Mouse (Mus musculus) midbrain, embryonic 11.5 days (tissue): ENCODE measurements around the gene Sipa1. TPM values are rescaled to one million over a fixed set of nuclear protein-coding genes. Genes with fewer than 3 reads are reported as not detected.

Experiments used
- ATAC-seq: fragments of 200-750 bp; cut with Nextera tagmentation; 2 replicates; pipeline ENCODE4 v1.8.0; 2017; ENCODE audit warnings: moderate TSS enrichment, moderate library complexity; ENCODE audit not compliant: low FRiP score
- DNase-seq: peaks from one replicate; pipeline ENCODE4 v3.0.0; 2015; ENCODE audit warnings: low spot score; ENCODE audit errors: missing footprints
- H3K27ac ChIP-seq: fragments of 300-500 bp; sonication (generic); 2 replicates; pipeline ENCODE4 v1.5.1; 2014; ENCODE audit warnings: low read depth, low read length
- H3K27me3 ChIP-seq: fragments of 300-500 bp; sonication (generic); 2 replicates; pipeline ENCODE4 v1.6.1; 2014; ENCODE audit warnings: mild to moderate bottlenecking, low read length, moderate library complexity, mixed read lengths; ENCODE audit not compliant: control insufficient read depth, insufficient read depth
- H3K36me3 ChIP-seq: fragments of 300-500 bp; sonication (generic); 2 replicates; pipeline ENCODE4 v1.6.1; 2014; ENCODE audit warnings: mild to moderate bottlenecking, low read length, moderate library complexity, mixed read lengths; ENCODE audit not compliant: control insufficient read depth, insufficient read depth
- H3K4me1 ChIP-seq: fragments of 300-500 bp; sonication (generic); 2 replicates; pipeline ENCODE4 v1.6.1; 2014; ENCODE audit warnings: low read length; ENCODE audit not compliant: control insufficient read depth, insufficient read depth
- H3K4me2 ChIP-seq: fragments of 300-500 bp; sonication (generic); 2 replicates; pipeline ENCODE4 v1.6.1; 2014; ENCODE audit warnings: mild to moderate bottlenecking, moderate library complexity
- H3K4me3 ChIP-seq: fragments of 300-500 bp; sonication (generic); 2 replicates; pipeline ENCODE4 v1.5.1; 2014; ENCODE audit warnings: low read depth, low read length
- H3K9ac ChIP-seq: fragments of 300-500 bp; sonication (generic); 2 replicates; pipeline ENCODE4 v1.6.1; 2014; ENCODE audit warnings: low read length
- H3K9me3 ChIP-seq: fragments of 300-500 bp; sonication (generic); 2 replicates; pipeline ENCODE4 v1.6.1; 2016; ENCODE audit warnings: low read length; ENCODE audit not compliant: control insufficient read depth
- WGBS: fragments of 180-500 bp; shearing (Covaris S2); extraction: QIAGEN DNeasy Blood & Tissue Kit; methylation state at CpG from one replicate; pipeline ENCODE4 v1.1.7; 2014; 5-methylcytosine and 5-hydroxymethylcytosine counted together
- microRNA-seq: library from miRNA; unstranded; fragments of <30 nt; microRNA quantifications from one replicate; pipeline ENCODE4, GENCODE M21; 2017
- polyA plus RNA-seq: library from polyadenylated mRNA; unstranded; fragments of >200 nt; fragmentation: Nextera tagmentation; extraction: Ambion mirVana; gene quantifications from 2 replicates; pipeline ENCODE4 v1.2.1, GENCODE M21; 2014

Gene Sipa1
- polyA plus RNA-seq, 1 experiment from 2014 or later, result 10.9 TPM

DNA sequence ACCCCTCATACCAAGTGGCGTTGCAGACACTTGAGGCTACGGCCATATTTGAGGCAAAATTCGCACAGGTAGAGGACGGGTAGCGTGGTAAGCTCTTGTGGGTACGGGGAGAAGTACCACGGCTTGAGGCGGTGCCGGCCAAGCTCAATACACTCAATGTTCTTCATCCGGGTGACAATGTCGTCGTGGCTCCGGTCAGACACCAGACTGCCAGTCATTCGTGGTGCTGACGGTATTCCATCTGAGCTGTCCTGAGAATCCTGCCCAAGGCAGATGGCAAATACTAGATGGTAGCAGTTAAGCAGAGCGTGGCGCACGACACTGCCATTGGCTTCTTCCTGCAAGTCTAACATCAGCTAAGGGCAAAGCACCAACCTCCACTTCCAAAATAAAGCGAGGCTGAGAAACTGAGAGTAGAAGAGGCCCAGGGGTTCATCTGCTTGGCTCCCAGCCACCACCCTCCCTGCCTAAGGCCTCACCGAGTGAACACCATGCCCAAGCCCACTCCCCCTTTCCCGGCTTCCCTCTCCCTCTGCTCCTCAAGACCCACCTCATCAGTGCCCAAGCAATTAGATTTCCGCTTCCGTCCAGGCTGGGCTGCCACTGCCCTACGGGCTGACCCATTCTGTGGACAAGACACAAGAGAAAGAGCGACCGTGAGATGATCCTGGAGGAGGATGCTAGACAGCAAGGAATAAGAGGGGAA lies 55.6 kb downstream of the Sipa1 start:
- Histone ChIP-seq H3K36me3 (peaks cover 49% of the 10 kb centered on the region), H3K27ac (no peak overlapping the region), H3K9ac (no peak overlapping the region), H3K4me3 (no peak overlapping the region), H3K9me3 (no peaks in the 10 kb centered on the region), H3K4me1 (peaks cover 20% of the 10 kb centered on the region), H3K27me3 (no peaks in the 10 kb centered on the region), H3K4me2 (no peak overlapping the region)
- DNase-seq (no peak), ATAC-seq (no peak)
- 95% methylated on average over 26 of the region's 26 CpGs for WGBS

DNA sequence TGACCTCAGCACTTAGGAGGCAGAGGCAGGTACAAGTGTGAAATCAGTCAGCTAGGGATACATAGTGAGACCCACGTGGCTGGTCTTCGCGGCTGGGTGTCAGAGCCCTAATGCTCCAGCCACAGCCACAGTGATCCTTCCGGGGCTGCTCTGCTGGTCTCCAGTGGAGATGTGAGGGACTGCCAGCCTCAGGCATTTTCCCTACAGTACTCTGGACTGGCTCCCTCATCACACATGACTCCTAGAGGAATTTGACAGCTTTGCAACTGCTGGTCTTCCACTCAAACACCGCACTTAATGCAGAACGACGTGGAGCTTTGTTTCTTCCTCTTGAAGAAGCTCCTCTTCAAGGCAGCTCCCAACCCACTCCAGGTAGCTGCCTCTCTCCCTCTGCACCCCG lies 57.3 kb downstream of the Sipa1 start:
- ATAC-seq (no peak), DNase-seq (no peak)
- Histone ChIP-seq H3K4me2 (no peak overlapping the region), H3K27ac (no peak overlapping the region), H3K4me1 (peaks cover 24% of the 10 kb centered on the region), H3K36me3 (peaks cover 50% of the 10 kb centered on the region), H3K27me3 (no peaks in the 10 kb centered on the region), H3K4me3 (no peak overlapping the region), H3K9me3 (no peaks in the 10 kb centered on the region), H3K9ac (no peak overlapping the region)
- 88% methylated on average over 8 of the region's 8 CpGs for WGBS

- peaks cover 50% of the 10 kb centered on the region for H3K36me3 ChIP-seq
- no peak overlapping the region for H3K27ac ChIP-seq
- no peak overlapping the region for H3K9ac ChIP-seq
- no peaks in the 10 kb centered on the region for H3K27me3 ChIP-seq
- DNase-seq (no peak), ATAC-seq (no peak)
- no peak overlapping the region for H3K4me2 ChIP-seq
- 95% methylated on average over 7 of the region's 7 CpGs for WGBS
- no peaks in the 10 kb centered on the region for H3K9me3 ChIP-seq
- H3K4me3 ChIP-seq, result no peak overlapping the region
- H3K4me1 ChIP-seq, result peaks cover 18% of the 10 kb centered on the region
Observed at GRCm38 (mm10) chr19:5605126-5605525, 58.4 kb downstream of the Sipa1 start.

DNA sequence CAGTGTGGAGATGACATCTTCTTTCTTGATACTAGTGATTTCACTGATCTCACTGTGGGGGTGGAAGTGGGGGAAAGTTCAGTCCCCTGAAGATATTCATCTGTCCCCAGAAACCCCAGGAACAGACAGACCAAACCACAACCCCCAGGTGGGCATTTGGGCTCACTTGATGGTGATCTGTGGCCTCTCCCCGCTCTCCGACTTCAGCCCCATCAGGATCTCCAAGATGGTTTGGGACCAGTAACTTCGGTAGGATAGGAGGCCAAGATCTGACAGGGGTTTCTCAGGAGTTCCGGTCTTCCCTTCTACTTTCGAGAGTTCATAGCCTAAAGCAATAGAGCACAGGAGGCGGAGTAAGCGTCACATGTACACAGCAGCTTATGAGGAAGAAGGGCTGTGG lies 59.8 kb downstream of the Sipa1 start:
- 92% methylated on average over 7 of the region's 7 CpGs for WGBS
- Histone ChIP-seq H3K9ac (no peak overlapping the region; the same call in 1 of the 2 replicates), H3K4me2 (no peak overlapping the region), H3K4me3 (no peak overlapping the region), H3K27me3 (no peaks in the 10 kb centered on the region), H3K27ac (no peak overlapping the region), H3K9me3 (no peaks in the 10 kb centered on the region), H3K36me3 (peaks cover 50% of the 10 kb centered on the region), H3K4me1 (peaks cover 11% of the 10 kb centered on the region)
- DNase-seq (no peak), ATAC-seq (no peak)

GRCm38 (mm10) chr19:5601752-5602541 lies 61.6 kb downstream of the Sipa1 start, which contains the start of gene Rnaseh2c:
Gene Rnaseh2c, plus strand, starts transcription at chr19:5601873.
- peak within 1 kb of the TSS; percentile 71 for H3K27ac ChIP-seq
- H3K4me1 ChIP-seq, result peaks cover 9% of the 10 kb centered on the region
- no peaks in the 10 kb centered on the region for H3K27me3 ChIP-seq
- peak; percentile 96 for DNase-seq
- H3K4me2 ChIP-seq, result peak within 1 kb of the TSS; percentile 94
- H3K9ac ChIP-seq, result peak within 1 kb of the TSS; percentile 95
- no peaks in the 10 kb centered on the region for H3K9me3 ChIP-seq
- H3K36me3 ChIP-seq, result peaks cover 37% of the 10 kb centered on the region
- WGBS, result under 1% methylated on average over 64 of the region's 64 CpGs
- peak within 1 kb of the TSS; percentile 95 for H3K4me3 ChIP-seq
- peak; percentile 89 for ATAC-seq

Small RNA genes within 50 kb of the gene (microRNA-seq; reads per million reads assigned to microRNA genes)
- gene Mir6987, result not detected

Other genes starting within 250 kb of the Sipa1 start
- gene Drap1, start 238.7 kb downstream of the Sipa1 start, polyA plus RNA-seq, result 187 and 204 TPM in 2 replicates
- gene AI837181, start 238.6 kb downstream of the Sipa1 start, polyA plus RNA-seq, result 31.6 and 33.1 TPM in 2 replicates
- gene Fosl1, start 216.2 kb downstream of the Sipa1 start, polyA plus RNA-seq, result not detected in 2 replicates
- gene Ccdc85b, start 205.8 kb downstream of the Sipa1 start, polyA plus RNA-seq, result 6.9 and 7.8 TPM in 2 replicates
- 98.3 and 103 TPM in 2 replicates for gene Fibp, start 203.1 kb downstream of the Sipa1 start, polyA plus RNA-seq
- gene Ctsw, start 195.2 kb downstream of the Sipa1 start, polyA plus RNA-seq, result 2.4 and 3.0 TPM in 2 replicates
- gene Efemp2, start 189.8 kb downstream of the Sipa1 start, polyA plus RNA-seq, result 52.7 and 54.7 TPM in 2 replicates
- 38.4 TPM in 2 replicates for gene Mus81, start 175.3 kb downstream of the Sipa1 start, polyA plus RNA-seq
- gene Cfl1, start 173.3 kb downstream of the Sipa1 start, polyA plus RNA-seq, result 3,750 and 3,786 TPM in 2 replicates
- gene 1700020D05Rik, start 159.9 kb downstream of the Sipa1 start, polyA plus RNA-seq, result not detected in 2 replicates
- 17.9 and 20.3 TPM in 2 replicates for gene Snx32, start 153.2 kb downstream of the Sipa1 start, polyA plus RNA-seq
- gene Ovol1, start 103.1 kb downstream of the Sipa1 start, polyA plus RNA-seq, result 0.18 TPM in 1 of 2 replicates, not detected in the other
- gene Ap5b1, start 95.7 kb downstream of the Sipa1 start, polyA plus RNA-seq, result 1.0 and 1.5 TPM in 2 replicates
- 157 and 173 TPM in 2 replicates for gene Rnaseh2c, start 61.8 kb downstream of the Sipa1 start, polyA plus RNA-seq
- gene Kat5, start 53.5 kb downstream of the Sipa1 start, polyA plus RNA-seq, result 36.9 and 40.0 TPM in 2 replicates
- gene Rela, start 26.2 kb downstream of the Sipa1 start, polyA plus RNA-seq, result 24.6 and 29.9 TPM in 2 replicates
- gene Map3k11, start 25.0 kb upstream of the Sipa1 start, polyA plus RNA-seq, result 14.0 and 17.3 TPM in 2 replicates
- 18.6 and 23.1 TPM in 2 replicates for gene Pcnx3, start 25.2 kb upstream of the Sipa1 start, polyA plus RNA-seq
- gene Kcnk7, start 40.7 kb upstream of the Sipa1 start, polyA plus RNA-seq, result not detected in 2 replicates
- 5.3 and 5.4 TPM in 2 replicates for gene Ehbp1l1, start 62.6 kb upstream of the Sipa1 start, polyA plus RNA-seq
- gene Fam89b, start 65.9 kb upstream of the Sipa1 start, polyA plus RNA-seq, result 157 and 158 TPM in 2 replicates
- gene Ltbp3, start 77.2 kb upstream of the Sipa1 start, polyA plus RNA-seq, result 4.8 and 6.0 TPM in 2 replicates
- gene Scyl1, start 107.7 kb upstream of the Sipa1 start, polyA plus RNA-seq, result 48.2 and 58.6 TPM in 2 replicates
- gene Frmd8, start 211.6 kb upstream of the Sipa1 start, polyA plus RNA-seq, result 11.5 and 14.0 TPM in 2 replicates
- 1.1 and 1.8 TPM in 2 replicates for gene Slc25a45, start 214.1 kb upstream of the Sipa1 start, polyA plus RNA-seq
- 7.3 and 8.3 TPM in 2 replicates for gene Tigd3, start 230.4 kb upstream of the Sipa1 start, polyA plus RNA-seq
- 200 and 203 TPM in 2 replicates for gene Dpf2, start 249.3 kb upstream of the Sipa1 start, polyA plus RNA-seq